Mouse (Mus musculus) CH12.LX (cell line): ENCODE measurements around the gene Phf5a.

Experiments
- CTCF ChIP-seq, 2 experiments: IDR thresholded peaks in 1 of 2; conservative IDR thresholded peaks in 1 of 2; 2 replicates each; pipeline ENCODE4 v1.5.1; 2011 to 2012; ENCODE audit warnings: low read depth in 2 of 2, low read length in 2 of 2, improper control_type of control experiment in 1 of 2, inconsistent platforms in 1 of 2, mild to moderate bottlenecking in 1 of 2, moderate library complexity in 1 of 2
- NELFE ChIP-seq: IDR thresholded peaks from 2 replicates; pipeline ENCODE4 v1.6.1; 2011; ENCODE audit warnings: low read depth, low read length, improper control_type of control experiment
- PAX5 ChIP-seq: IDR thresholded peaks from 2 replicates; pipeline ENCODE4 v1.6.1; 2012; ENCODE audit warnings: low read length, inconsistent platforms, mixed read lengths
- ZKSCAN1 ChIP-seq: IDR thresholded peaks from 2 replicates; pipeline ENCODE4 v1.6.1; 2012; ENCODE audit warnings: low read depth, inconsistent platforms, low read length, improper control_type of control experiment, borderline replicate concordance

DNA sequence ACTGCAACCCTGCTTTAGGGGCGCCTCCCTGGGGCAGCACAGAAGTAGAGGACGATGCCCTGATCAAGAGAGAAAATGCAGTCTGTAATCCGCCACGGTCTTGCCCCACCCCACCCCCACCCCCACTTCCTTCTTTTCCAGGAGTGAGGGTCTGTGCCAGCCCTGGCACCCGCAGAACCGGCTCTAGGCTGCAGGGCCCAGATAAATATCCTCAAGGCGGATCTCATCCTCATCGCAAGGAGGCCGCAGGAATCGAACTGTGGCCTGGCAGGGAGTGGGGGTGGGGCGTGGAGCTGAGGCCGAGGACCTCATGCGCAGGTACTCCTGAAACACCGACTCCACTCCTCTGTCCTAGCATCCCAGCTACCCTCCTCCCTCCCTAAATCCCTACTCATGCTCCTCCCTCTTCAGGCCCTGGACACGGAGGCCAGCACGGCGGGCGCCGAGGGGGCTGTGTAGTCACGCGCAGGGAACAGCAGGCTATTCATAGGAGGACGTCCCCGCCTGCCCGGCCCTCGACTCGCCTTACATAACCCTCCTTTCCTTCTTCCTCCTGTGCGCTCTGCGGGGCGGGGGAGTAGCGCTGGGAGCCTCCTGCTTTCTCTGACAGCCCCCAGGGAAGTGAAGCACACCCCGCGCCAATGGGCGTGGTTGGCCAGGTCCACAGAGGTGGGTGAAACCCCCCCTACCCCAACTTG, 35.4 kb downstream of the Phf5a start:
- TF ChIP-seq NELFE, result no peak
- TF ChIP-seq PAX5, result no peak
- no peak for TF ChIP-seq CTCF (conservative IDR thresholded peaks at IDR 0.05 in 1 of 2, IDR thresholded peaks at IDR 0.05 in 1 of 2; ENCODE audit: low read depth in 2 of 2, low read length in 2 of 2)
- no peak for TF ChIP-seq ZKSCAN1
